Mouse (Mus musculus) hindbrain, embryonic 10.5 days (tissue): Measurements from ENCODE around the gene Tomm20. TPM values are rescaled to one million over a fixed set of nuclear protein-coding genes. Genes with fewer than 3 reads are reported as not detected.

Experiments
- DNase-seq: peaks from one replicate; pipeline ENCODE4 v3.0.0-alpha.2; 2017; ENCODE audit warnings: low spot score
- H3K27ac ChIP-seq: fragments of 300-500 bp; sonication (generic); 2 replicates; pipeline ENCODE4 v1.5.1; 2016; ENCODE audit warnings: mild to moderate bottlenecking, moderate library complexity
- H3K27me3 ChIP-seq: fragments of 300-500 bp; sonication (generic); 2 replicates; pipeline ENCODE4 v1.6.1; 2016; ENCODE audit warnings: mild to moderate bottlenecking; ENCODE audit not compliant: poor library complexity, insufficient read depth, severe bottlenecking
- H3K36me3 ChIP-seq: fragments of 300-500 bp; sonication (generic); 2 replicates; pipeline ENCODE4 v1.6.1; 2016; ENCODE audit warnings: mild to moderate bottlenecking, moderate library complexity
- H3K4me1 ChIP-seq: fragments of 300-500 bp; sonication (generic); replicated peaks from 2 replicates; pipeline ENCODE4 v1.6.1; 2016; ENCODE audit warnings: mild to moderate bottlenecking
- H3K4me3 ChIP-seq: fragments of 300-500 bp; sonication (generic); 2 replicates; pipeline ENCODE4 v1.5.1; 2016; ENCODE audit warnings: mild to moderate bottlenecking, moderate library complexity
- H3K9me3 ChIP-seq: fragments of 300-500 bp; sonication (generic); 2 replicates; pipeline ENCODE4 v1.6.1; 2016; ENCODE audit warnings: mild to moderate bottlenecking, moderate library complexity
- WGBS: fragments of 180-500 bp; shearing (Covaris S2); methylation state at CpG from one replicate; pipeline ENCODE4 v1.1.7; 2016; 5-methylcytosine and 5-hydroxymethylcytosine counted together
- polyA plus RNA-seq: library from polyadenylated mRNA; unstranded; fragments of >200 nt; fragmentation: Nextera tagmentation; extraction: Ambion mirVana; gene quantifications from 2 replicates; pipeline ENCODE4 v1.2.1, GENCODE M21; 2016

Tomm20 gene
- polyA plus RNA-seq, 1 experiment from 2014 or later: 250 TPM

DNA sequence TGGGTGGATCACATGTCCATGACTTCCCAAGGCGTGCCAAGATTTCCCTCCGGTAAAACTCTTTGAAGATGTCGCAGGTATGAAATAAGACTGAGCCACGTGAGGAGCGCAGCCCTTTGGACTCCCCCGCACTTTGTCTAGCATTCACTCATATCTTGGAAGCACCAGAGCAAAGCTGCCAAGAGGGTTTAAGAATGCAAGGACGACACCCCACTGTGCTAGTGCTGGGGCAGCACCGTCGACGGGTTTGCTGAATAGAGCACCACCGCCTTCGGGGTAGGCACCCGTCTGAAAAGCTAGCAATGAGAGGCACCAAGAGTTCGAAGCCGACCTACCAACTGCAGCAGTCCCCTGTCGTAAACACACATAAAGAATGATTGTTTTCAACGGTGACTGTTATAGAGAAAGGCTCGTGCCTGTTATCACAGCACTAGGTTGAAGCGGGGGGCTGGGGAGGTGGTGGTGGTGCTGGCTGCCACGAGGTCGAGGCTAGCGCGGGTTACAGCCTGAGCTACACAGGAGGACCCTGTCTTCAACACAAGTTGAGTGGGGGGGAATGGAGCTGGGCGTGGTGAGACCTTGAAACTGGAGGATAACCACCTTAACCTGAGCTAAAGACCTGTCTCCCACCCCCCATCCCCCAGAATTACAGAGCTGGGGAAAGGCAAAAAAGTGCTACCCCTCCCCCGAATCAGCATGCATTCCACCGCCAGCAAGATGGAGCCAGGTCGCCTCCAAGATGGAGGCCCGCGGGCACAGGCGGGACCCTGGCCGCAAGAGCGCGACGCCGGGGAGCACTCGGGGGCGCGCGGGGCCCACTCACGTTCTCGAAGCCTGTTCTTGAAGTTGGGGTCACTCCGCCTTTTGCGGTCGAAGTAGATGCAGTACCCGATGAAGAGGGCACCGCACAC, 608 bp downstream of the Tomm20 start:
- peaks cover 24% of the 10 kb centered on the region for H3K4me1 ChIP-seq
- WGBS: under 1% methylated on average over 46 of the region's 46 CpGs
- DNase-seq: peak; percentile 62
- no peaks in the 10 kb centered on the region for H3K27me3 ChIP-seq
- peak overlapping the region; percentile 87 for H3K4me3 ChIP-seq
- H3K9me3 ChIP-seq: no peaks in the 10 kb centered on the region
- peak overlapping the region; percentile 95 for H3K27ac ChIP-seq
- peaks cover 37% of the 10 kb centered on the region for H3K36me3 ChIP-seq

DNA sequence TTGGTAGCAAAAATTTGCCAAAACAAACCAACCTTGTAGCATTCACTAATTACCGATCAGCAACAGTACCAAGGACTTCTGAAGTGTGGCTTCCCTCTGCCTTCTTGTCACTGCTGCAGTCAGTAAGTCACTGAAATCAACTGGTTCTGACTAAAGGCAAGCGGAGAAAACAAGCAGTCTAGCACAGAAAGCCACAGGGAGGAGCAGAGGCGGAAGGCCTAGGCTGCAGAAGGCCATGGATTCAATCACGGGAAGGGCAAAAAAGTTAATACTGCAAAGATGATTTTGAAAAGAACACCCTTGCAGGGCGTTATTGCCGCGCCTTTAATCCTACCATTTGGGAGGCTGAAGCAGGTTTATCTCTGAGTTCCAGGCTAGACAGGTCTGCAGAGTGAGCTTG, 2.1 kb downstream of the Tomm20 start:
- H3K36me3 ChIP-seq: peaks cover 37% of the 10 kb centered on the region
- peaks cover 24% of the 10 kb centered on the region for H3K4me1 ChIP-seq
- no peaks in the 10 kb centered on the region for H3K9me3 ChIP-seq
- no peak overlapping the region for H3K27ac ChIP-seq
- 92% methylated on average over 7 of the region's 7 CpGs for WGBS
- no peaks in the 10 kb centered on the region for H3K27me3 ChIP-seq
- H3K4me3 ChIP-seq: peak overlapping the region; percentile 87
- DNase-seq: no peak

DNA sequence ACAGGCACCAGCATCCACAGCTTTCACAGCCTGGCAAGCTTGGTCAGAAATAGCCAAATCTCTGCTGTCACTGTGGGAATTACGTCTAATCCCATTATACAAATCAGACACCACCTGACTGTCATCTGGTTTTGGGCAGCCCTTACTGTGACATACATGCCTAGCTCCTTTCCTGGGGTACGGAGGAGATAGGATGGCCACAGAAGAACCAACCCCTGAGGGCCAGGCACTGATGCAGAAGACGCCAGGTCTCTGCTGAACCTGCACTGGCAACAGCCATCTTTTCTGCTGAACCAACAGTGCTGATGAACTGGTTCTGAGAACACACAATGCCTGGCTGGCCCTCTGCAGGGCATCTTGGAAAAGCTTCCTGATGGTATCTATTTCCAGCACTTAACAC, 8.3 kb downstream of the Tomm20 start:
- DNase-seq: no peak
- 90% methylated on average over 3 of the region's 3 CpGs for WGBS
- H3K36me3 ChIP-seq: peaks cover 77% of the 10 kb centered on the region
- H3K27ac ChIP-seq: no peak overlapping the region
- no peak overlapping the region for H3K4me3 ChIP-seq
- H3K27me3 ChIP-seq: no peaks in the 10 kb centered on the region
- 0 out of 2 replicates have a peak, but pooled peaks cover 2% of the 10 kb centered on the region for H3K4me1 ChIP-seq
- H3K9me3 ChIP-seq: no peaks in the 10 kb centered on the region

DNA sequence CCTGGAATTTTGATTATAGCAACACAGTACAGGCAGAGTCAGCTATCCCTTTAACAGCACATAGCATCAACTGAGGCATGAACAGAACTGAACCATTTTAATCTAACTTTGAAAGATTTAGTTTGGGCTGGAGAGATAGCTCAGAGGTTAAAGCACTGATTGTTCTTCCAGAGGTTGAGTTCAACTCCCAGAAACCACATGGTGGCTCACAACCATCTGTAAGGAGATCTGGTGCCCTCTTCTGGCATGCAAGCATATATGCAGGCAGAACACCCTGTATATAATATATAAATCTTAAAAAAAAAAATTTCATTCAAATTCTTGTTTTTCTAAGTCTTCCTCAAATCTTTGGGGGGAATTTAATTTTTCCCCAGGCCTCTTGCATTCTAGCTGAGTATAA, 9.7 kb downstream of the Tomm20 start:
- no peaks in the 10 kb centered on the region for H3K27me3 ChIP-seq
- H3K9me3 ChIP-seq: no peaks in the 10 kb centered on the region
- DNase-seq: no peak
- peaks cover 91% of the 10 kb centered on the region for H3K36me3 ChIP-seq
- H3K4me1 ChIP-seq: no peaks in the 10 kb centered on the region
- H3K4me3 ChIP-seq: no peak overlapping the region
- H3K27ac ChIP-seq: no peak overlapping the region

DNA sequence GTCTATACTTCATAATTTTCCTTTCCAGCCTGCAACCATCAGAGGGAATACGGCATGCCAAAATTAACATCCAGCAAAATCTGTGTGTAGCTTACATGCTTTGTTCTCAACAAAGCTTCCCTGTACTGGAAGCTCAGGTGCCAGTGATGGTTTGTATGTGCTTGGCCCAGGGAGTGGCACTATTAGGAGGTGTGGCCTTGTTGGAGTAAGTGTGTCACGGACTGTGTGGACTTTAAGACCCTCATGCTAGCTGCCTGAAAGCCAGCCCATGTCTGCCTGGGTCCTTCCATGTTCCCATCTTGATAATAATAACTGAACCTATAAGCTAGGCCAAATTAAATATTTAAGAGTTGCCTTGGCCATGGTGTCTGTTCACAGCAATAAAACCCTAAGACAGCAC, 10.3 kb downstream of the Tomm20 start:
- Histone ChIP-seq H3K9me3 (no peaks in the 10 kb centered on the region), H3K36me3 (peaks cover 94% of the 10 kb centered on the region), H3K4me1 (no peaks in the 10 kb centered on the region), H3K27ac (no peak overlapping the region), H3K27me3 (no peaks in the 10 kb centered on the region), H3K4me3 (no peak overlapping the region)
- over 99% methylated on average over 2 of the region's 2 CpGs for WGBS
- DNase-seq: no peak

DNA sequence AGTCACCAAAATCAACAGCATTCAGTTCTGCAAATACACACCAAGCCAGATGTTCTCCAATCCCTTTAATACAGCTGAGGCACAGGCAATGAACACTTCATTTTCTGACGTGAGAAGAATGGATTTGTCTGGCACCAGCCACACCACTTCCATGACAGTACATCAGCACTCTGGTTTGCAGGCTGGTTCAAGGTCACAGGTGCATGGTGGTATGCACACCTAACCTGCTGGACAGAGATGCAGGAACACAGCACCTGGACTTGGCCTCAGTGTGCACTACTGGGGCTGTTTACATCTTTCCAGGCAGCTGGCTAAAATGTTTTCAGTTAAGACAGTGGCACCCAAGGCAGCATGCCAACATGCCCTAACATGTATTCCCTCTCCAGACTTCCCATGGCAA, 13.0 kb downstream of the Tomm20 start:
- peaks cover 92% of the 10 kb centered on the region for H3K36me3 ChIP-seq
- no peaks in the 10 kb centered on the region for H3K27me3 ChIP-seq
- no peak overlapping the region for H3K27ac ChIP-seq
- no peak overlapping the region for H3K4me3 ChIP-seq
- no peaks in the 10 kb centered on the region for H3K4me1 ChIP-seq
- DNase-seq: no peak
- no peaks in the 10 kb centered on the region for H3K9me3 ChIP-seq
- WGBS: 90% methylated on average over 1 of the region's 1 CpGs

DNA sequence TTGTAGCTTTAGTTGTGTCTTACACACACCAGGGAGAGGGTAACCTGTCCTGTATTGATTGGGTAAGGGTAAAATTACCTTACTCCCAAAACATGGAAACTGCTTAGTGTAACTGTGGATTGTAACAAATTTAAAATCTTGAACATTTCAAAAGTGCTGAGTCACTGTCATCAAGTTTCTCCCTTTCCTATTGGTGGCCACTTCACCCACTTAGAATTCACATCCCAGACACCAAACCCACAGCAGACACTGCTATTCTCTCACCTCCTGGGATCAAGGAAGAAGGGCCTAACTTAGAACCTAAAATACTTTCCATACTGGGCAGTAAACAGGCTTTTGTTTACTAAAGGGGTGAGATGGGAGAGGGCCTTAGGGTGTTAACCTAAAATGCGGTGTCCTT, 13.4 kb downstream of the Tomm20 start:
- DNase-seq: no peak
- Histone ChIP-seq H3K9me3 (no peaks in the 10 kb centered on the region), H3K27me3 (no peaks in the 10 kb centered on the region), H3K4me1 (no peaks in the 10 kb centered on the region), H3K36me3 (peaks cover 90% of the 10 kb centered on the region), H3K4me3 (no peak overlapping the region), H3K27ac (no peak overlapping the region)
- 94% methylated on average over 1 of the region's 1 CpGs for WGBS

DNA sequence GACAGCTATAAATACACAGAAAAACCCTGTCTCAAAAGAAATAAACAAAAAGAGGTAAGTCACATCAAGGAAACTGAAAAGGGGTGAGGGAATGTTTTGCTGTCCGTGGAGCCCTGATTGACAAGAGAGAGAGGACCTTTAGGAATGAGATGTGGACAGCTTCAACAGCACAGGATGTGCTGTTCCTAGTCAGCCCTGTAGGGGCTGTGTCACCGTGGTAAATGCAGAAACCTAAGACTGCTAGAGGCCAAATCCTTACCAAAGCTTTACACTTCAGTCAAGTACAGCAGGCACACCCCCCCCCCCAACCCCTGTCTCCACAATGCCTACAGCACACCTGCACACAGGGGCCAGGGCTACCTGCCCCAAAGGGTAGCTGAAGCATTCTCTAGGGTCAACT, 13.9 kb downstream of the Tomm20 start:
- no peak for DNase-seq
- Histone ChIP-seq H3K27me3 (no peaks in the 10 kb centered on the region), H3K4me3 (no peak overlapping the region), H3K36me3 (peaks cover 85% of the 10 kb centered on the region), H3K4me1 (no peaks in the 10 kb centered on the region), H3K9me3 (no peaks in the 10 kb centered on the region), H3K27ac (no peak overlapping the region)
- 46% methylated on average over 2 of the region's 2 CpGs for WGBS

DNA sequence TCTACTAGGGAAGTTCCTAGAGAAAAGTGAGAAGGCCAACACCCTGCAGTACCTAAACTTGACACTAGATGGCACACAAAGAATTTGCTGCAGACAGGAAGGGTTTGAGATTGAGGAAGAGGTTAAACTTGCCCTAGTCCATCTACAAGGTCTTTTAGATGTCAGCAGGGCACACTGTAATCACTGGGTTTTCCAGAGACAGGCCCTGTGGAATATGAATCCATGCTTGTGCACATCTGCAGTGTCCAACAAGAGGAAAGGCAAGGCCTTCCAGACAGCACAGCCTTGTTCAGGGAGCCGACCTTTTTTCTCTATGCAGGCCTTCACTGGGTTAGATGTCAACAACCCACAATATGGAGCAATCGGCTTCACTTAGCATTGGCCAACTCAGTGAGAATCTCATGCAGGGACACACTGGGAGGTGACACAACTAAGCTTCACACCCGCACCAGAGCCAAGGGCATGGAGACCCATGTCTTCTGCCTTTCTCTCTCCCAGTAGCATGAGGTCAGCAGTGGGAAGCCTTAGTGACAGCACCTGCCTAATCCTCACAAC, 16.0 kb downstream of the Tomm20 start:
- H3K9me3 ChIP-seq: no peaks in the 10 kb centered on the region
- no peaks in the 10 kb centered on the region for H3K4me1 ChIP-seq
- DNase-seq: peak; percentile 62
- H3K27me3 ChIP-seq: no peaks in the 10 kb centered on the region
- H3K27ac ChIP-seq: no peak overlapping the region
- H3K4me3 ChIP-seq: no peak overlapping the region
- 74% methylated on average over 3 of the region's 3 CpGs for WGBS
- H3K36me3 ChIP-seq: peaks cover 69% of the 10 kb centered on the region

DNA sequence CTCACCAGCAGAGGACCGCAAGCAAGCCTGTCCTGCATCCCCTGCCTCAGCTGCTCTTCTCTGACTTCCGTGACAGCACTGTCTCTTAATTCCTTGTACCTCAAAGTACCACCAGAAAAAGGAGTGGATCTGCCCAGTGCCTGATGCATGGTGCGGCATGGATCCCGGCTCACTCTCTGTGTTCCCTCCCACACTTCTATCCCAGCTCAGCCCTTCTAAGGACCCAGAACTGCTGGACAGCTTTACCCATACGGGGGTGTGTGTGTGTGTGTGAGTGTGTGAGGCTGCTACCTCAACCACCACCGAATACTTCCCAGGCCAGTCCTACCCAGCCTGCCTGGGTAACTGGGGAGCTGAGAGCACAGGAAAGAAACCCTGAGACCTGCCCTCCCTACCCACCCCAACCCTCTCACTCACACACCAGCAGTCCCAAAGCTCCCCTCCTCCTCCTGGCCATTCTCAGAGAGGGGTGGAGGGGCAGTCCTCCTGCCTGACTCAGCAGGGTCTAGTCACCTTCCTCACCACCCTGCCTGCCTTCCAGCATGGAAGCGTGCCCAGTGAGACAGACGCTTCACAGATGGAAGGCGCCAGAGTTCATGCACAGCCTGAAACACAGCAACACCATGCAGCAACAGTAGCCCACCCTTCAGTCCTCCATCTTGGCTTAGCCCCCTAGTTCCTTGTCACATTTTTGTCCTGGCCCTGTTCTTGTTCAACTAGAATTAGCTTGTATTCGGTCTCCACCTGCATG, 16.7 kb downstream of the Tomm20 start:
- no peaks in the 10 kb centered on the region for H3K9me3 ChIP-seq
- H3K4me3 ChIP-seq: no peak overlapping the region
- peaks cover 65% of the 10 kb centered on the region for H3K36me3 ChIP-seq
- H3K27ac ChIP-seq: no peak overlapping the region
- H3K27me3 ChIP-seq: no peaks in the 10 kb centered on the region
- H3K4me1 ChIP-seq: no peaks in the 10 kb centered on the region
- no peak for DNase-seq
- WGBS: 91% methylated on average over 10 of the region's 10 CpGs

DNA sequence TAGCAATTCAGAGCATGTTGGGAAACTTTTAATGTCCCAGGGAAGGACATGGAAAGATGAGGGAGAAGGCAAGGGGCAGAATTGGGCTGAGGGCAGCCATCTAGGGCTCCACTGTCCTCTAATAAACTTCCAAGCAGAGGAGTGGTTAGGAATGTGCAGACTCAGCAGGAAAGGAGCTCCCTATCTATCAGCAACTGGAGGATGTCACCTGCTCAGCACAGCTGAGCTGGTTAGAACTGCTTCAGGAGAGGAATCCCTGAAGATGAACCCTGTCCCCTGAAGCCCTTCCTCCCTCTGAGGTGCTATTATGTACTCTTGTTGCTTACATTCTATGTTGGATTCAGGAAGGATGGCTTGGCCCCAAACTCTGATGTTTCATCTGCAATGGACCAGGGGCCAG, 17.6 kb downstream of the Tomm20 start:
- H3K27me3 ChIP-seq: no peaks in the 10 kb centered on the region
- H3K27ac ChIP-seq: no peak overlapping the region
- no peak overlapping the region for H3K4me3 ChIP-seq
- peaks cover 62% of the 10 kb centered on the region for H3K36me3 ChIP-seq
- H3K9me3 ChIP-seq: no peaks in the 10 kb centered on the region
- no peaks in the 10 kb centered on the region for H3K4me1 ChIP-seq
- DNase-seq: no peak

DNA sequence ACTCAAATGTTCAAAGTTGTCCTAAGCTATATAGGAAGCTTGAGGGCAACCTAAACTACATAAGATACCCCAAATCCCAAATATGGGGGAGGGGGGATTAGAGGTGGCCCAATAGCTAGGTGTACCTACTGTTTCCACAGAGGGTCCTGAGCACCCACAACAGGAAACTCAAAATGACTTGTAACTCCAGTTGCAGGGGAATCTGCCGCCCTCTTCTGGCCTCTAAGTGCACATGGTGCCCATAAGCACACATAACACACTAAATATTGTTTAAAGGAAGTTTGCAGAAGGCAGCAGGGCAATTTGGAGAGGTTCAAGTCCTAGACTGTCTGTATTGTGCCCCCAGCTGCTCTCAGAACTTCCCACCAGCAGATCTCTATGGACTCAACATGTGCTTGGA, 18.6 kb downstream of the Tomm20 start:
- H3K4me3 ChIP-seq: no peak overlapping the region
- peaks cover 60% of the 10 kb centered on the region for H3K36me3 ChIP-seq
- WGBS: 42% methylated on average over 1 of the region's 1 CpGs
- H3K9me3 ChIP-seq: no peaks in the 10 kb centered on the region
- no peak overlapping the region for H3K27ac ChIP-seq
- no peak for DNase-seq
- H3K27me3 ChIP-seq: no peaks in the 10 kb centered on the region
- H3K4me1 ChIP-seq: no peaks in the 10 kb centered on the region

DNA sequence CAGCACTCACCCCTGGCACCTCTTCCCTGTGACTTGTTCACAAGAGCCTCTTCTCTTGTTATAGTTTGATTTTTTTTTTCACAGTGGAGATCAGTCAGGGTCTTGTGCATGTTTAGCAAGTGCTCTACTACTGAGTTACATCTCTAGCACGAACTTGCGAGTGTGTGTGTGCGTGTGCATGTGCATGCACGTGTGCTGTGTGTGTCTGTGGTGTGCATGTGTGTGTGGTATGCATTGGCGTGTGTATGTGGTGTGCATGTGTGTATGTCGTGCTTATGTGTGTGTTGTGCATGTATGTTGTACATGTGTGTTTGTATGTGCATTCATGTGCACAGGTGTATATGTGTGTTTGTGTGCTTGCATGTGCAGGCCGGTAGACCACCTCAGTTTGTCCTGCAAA, 22.7 kb downstream of the Tomm20 start:
- 94% methylated on average over 7 of the region's 7 CpGs for WGBS
- no peak for DNase-seq
- H3K4me1 ChIP-seq: peaks cover 15% of the 10 kb centered on the region; the same call in 1 of the 2 replicates
- no peaks in the 10 kb centered on the region for H3K27me3 ChIP-seq
- H3K9me3 ChIP-seq: no peaks in the 10 kb centered on the region
- H3K36me3 ChIP-seq: peaks cover 24% of the 10 kb centered on the region
- no peak overlapping the region for H3K4me3 ChIP-seq
- H3K27ac ChIP-seq: no peak overlapping the region
